Mouse (Mus musculus) small intestine, adult 2 months (tissue): ENCODE data around the gene Ier5. TPM values are rescaled to one million over a fixed set of nuclear protein-coding genes. Genes with fewer than 3 reads are reported as not detected.
A peak's percentile ranks its signal among the peaks of the same experiment; 100 is the strongest.

Experiments used
- H3K27ac ChIP-seq: fragments of 200-500 bp; 2 replicates; pipeline ENCODE4 v1.5.1; 2012; ENCODE audit warnings: low read depth, low read length, control low read depth, inconsistent platforms; ENCODE audit not compliant: insufficient read depth
- H3K27me3 ChIP-seq: fragments of 200-500 bp; 2 replicates; pipeline ENCODE4 v1.6.1; 2012; ENCODE audit warnings: mild to moderate bottlenecking, moderate library complexity, low read length, inconsistent platforms; ENCODE audit not compliant: control insufficient read depth, insufficient read depth
- H3K36me3 ChIP-seq: fragments of 200-500 bp; 2 replicates; pipeline ENCODE4 v1.6.1; 2012; ENCODE audit warnings: mild to moderate bottlenecking, low read length, control low read depth, inconsistent platforms; ENCODE audit not compliant: control insufficient read depth, insufficient read depth
- H3K4me1 ChIP-seq: fragments of 200-500 bp; 2 replicates; pipeline ENCODE4 v1.6.1; 2012; ENCODE audit warnings: low read length, inconsistent platforms, mixed read lengths; ENCODE audit not compliant: control insufficient read depth, insufficient read depth, insufficient read length
- H3K4me3 ChIP-seq: fragments of 200-500 bp; 2 replicates; pipeline ENCODE4 v1.5.1; 2012; ENCODE audit warnings: low read depth, mild to moderate bottlenecking, control low read depth, inconsistent platforms, low read length, moderate library complexity
- CTCF ChIP-seq: fragments of 200-500 bp; IDR thresholded peaks from 2 replicates; pipeline ENCODE4 v1.5.1; 2012; ENCODE audit warnings: low read depth, mild to moderate bottlenecking, control low read depth, inconsistent platforms, low read length, moderate library complexity, mixed read lengths; ENCODE audit not compliant: insufficient replicate concordance, insufficient read length; ENCODE audit errors: extremely low read depth
- POLR2A ChIP-seq: fragments of 200-500 bp; IDR thresholded peaks from 2 replicates; pipeline ENCODE4 v1.6.1; 2012; ENCODE audit warnings: low read depth, mild to moderate bottlenecking, control low read depth, inconsistent platforms, low read length, moderate library complexity
- WGBS: fragments of 180-500 bp; shearing (Covaris S2); methylation state at CpG from one replicate; pipeline ENCODE4 v1.1.7; 2018; 5-methylcytosine and 5-hydroxymethylcytosine counted together
- polyA plus RNA-seq: library from polyadenylated mRNA; depleted of rRNA; stranded (reverse); fragments of >200 nt; gene quantifications from 2 replicates; pipeline ENCODE4 v1.2.3, GENCODE M21; 2012

Gene Ier5
- polyA plus RNA-seq, 1 experiment: 63.9 TPM

DNA sequence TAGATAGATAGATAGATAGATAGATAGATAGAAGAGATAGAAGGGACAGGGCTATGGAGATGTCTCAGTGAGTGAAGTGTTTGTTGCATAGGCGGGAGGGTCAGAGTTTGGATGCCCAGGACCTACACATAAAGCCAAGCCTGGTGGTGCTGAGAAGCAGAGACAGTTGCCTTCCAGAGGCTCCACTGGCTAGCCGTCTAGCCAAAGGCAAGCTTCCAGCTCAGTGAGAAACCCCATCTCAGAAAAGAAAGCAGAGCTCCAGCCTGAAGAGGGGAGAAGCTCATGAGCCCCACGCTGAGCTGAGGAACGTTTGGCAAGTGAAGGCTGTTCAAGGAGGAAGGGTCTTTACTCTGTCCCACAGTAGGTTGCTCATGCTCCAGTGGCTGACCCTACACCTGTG lies 3.2 kb upstream of the Ier5 start:
- 87% methylated on average over 4 of the region's 4 CpGs for WGBS
- no peak overlapping the region for H3K4me3 ChIP-seq
- no peaks in the 10 kb centered on the region for H3K36me3 ChIP-seq
- TF ChIP-seq POLR2A (no peak), CTCF (no peak)
- no peaks in the 10 kb centered on the region for H3K27me3 ChIP-seq
- H3K4me1 ChIP-seq: no peaks in the 10 kb centered on the region
- no peak overlapping the region for H3K27ac ChIP-seq

DNA sequence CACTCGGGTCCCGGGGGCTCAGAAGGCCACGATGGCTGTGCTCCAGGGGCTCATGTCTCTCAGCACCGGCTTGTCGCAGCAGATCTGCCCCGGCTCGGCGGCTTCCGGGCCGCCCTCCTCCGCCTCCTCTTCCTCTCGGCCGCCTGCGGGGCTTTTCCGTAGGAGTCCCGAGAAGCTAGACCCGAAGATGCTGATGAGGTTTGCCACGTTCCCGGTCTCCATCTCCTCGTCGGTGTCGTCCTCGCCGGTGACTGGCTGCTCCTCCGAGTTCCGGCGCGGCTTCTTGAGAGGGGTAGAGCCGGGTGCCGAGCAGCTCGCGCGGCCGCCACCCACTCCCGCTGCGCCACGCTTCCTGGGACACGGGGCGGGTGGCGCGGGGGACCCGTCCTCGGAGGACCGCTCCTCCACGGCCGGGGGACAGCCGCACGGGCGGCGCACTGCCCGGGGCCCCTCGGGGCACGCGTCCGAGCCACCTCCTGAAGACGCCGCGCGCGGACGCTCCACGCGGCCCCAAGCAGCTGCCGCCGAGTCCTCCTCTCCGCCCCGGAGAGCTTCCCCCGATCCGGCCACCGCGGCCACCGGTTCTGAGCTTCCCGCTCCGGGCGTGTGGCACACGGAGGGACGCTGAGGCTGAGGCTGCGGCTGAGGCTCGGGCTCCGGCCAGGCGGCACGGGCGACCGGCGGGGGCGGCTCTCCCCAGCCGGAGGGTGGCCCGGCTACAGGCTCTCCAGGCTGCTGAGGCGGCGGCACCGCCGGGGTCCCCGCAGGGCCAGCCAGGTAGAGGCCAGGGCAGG lies 753 bp downstream of the Ier5 start:
- under 1% methylated on average over 92 of the region's 93 CpGs for WGBS
- H3K4me1 ChIP-seq: peaks cover 7% of the 10 kb centered on the region; the same call in 1 of the 2 replicates
- peak overlapping the region; percentile 89 for H3K27ac ChIP-seq
- H3K36me3 ChIP-seq: 0 out of 2 replicates have a peak, but pooled peaks cover 1% of the 10 kb centered on the region
- H3K4me3 ChIP-seq: peak overlapping the region; percentile 89
- TF ChIP-seq POLR2A: no peak
- TF ChIP-seq CTCF: no peak
- no peaks in the 10 kb centered on the region for H3K27me3 ChIP-seq

DNA sequence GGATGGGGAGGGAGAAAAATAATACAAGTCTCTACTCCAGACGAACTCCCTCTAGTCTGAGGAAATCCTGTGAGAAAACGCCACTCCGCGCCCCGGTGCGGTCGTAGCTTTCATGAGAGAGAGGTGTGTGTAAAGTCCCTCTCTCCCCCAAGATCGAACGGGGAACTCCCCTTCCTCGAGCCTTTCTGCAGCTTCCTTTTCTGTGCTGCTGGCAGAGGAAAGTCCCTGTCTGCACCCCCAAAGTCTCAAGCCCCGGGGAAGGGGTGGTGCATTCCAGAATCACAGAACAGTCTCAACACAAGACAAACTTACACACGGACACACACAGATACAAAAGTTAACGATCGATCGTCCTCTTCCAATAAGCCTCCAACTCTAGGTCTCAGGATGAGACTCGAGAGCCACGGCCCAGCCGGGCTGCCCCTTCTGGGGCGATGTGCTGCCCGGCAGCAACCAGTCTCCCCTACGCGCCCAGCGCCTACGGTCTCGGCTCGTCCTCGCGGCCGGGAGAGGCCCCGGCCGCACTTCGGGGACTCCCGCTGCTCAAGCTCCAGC lies 1.4 kb downstream of the Ier5 start:
- no peaks in the 10 kb centered on the region for H3K27me3 ChIP-seq
- 0 out of 2 replicates have a peak, but pooled peaks cover 1% of the 10 kb centered on the region for H3K36me3 ChIP-seq
- peak overlapping the region; percentile 89 for H3K4me3 ChIP-seq
- H3K27ac ChIP-seq: peak overlapping the region; percentile 89
- WGBS: under 1% methylated on average over 33 of the region's 33 CpGs
- H3K4me1 ChIP-seq: peaks cover 13% of the 10 kb centered on the region; the same call in 1 of the 2 replicates
- TF ChIP-seq POLR2A: 0 out of 2 replicates have a peak, but pooled peaks have one; percentile 9
- TF ChIP-seq CTCF: no peak

DNA sequence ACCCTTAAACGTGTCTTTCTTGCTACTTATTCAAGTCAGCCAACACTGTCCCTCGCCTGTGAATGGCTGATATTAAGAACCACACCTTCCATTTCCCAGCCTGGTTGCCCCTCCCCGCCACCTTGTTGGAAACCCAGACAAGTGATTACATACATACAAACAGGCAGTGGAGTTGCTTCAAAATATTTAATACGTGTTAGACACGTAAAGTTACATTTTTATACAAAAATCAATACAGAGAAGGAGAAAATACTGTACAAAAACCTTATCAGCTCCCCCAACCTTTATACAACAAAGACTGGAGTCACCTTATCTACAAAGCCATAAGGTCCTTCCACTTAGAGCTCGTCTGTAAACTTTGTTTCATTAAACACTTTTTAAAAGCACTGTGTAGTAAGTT lies 2.1 kb downstream of the Ier5 start:
- TF ChIP-seq POLR2A (no peak), CTCF (no peak)
- 8% methylated on average over 6 of the region's 6 CpGs for WGBS
- H3K4me1 ChIP-seq: peaks cover 18% of the 10 kb centered on the region; the same call in 1 of the 2 replicates
- peak overlapping the region; percentile 41; the same call in 1 of the 2 replicates for H3K4me3 ChIP-seq
- H3K27ac ChIP-seq: peak overlapping the region; percentile 89
- 0 out of 2 replicates have a peak, but pooled peaks cover 1% of the 10 kb centered on the region for H3K36me3 ChIP-seq
- H3K27me3 ChIP-seq: no peaks in the 10 kb centered on the region

DNA sequence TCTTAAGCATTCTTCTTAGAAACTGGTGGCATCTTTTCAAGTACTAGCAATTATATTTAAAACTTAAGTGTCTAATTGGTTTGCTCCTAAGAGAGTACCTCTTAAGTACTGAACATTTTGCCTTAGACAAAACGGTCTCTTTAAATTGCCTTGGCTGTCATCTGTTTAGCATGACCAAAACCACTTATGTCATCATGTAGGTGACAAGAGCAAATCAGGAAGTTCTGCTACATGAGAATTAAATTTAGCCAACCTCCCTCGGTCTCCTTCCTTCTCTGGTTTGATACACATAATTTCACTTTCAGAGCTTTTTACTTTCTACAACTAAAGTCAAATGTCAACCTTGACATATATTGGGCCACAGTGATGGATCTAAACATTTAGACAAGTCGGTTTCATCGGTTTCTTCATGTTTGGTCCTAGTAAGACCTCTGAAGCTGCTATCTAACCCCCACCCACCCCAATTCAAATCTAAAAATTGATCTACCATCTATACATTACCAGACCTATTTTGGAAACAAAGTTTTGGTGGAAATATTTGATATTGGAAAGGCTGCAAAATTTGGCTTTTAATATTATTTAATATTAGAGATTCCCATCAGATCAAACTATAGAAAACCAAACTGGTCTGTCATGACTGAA lies 2.7 kb downstream of the Ier5 start:
- Histone ChIP-seq H3K4me1 (peaks cover 23% of the 10 kb centered on the region), H3K36me3 (0 out of 2 replicates have a peak, but pooled peaks cover 1% of the 10 kb centered on the region), H3K27me3 (no peaks in the 10 kb centered on the region), H3K4me3 (no peak overlapping the region), H3K27ac (no peak overlapping the region)
- no peak for TF ChIP-seq CTCF
- TF ChIP-seq POLR2A: no peak
- 59% methylated on average over 4 of the region's 4 CpGs for WGBS

DNA sequence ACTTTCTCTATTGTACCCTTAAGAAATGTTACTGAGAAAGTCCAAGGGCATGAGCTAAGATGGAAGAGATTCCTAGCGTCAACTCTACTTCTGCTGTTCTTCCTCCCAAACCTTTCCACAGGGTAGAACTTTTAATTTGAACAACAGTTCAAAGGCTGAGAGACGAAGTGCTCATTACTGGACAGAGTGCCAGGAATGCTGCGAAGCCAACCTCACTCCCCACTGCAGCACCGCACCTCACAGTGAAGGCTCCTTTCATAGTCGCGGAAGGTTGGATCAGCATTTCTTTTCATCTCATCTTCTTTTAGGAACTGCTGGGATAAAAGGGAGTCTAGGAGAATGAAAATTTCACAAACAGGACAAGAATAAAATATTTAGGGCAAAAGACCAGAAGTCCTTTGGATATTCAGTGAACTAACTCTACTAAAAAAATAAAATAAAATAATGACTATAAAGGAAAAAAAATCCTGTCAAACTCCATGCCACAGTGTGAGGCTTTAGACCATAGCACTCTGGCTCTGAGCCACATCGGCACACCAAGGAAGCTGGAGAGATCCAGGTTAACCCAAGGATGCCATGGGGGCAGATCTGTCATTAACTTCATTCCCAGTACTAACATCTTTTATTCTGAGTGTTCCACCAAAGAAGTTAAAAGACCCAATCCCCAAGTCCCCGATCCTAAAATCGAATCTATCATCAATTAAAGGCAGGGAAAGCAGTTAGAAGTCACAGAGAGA lies 5.3 kb downstream of the Ier5 start:
- 65% methylated on average over 9 of the region's 9 CpGs for WGBS
- Histone ChIP-seq H3K27ac (no peak overlapping the region), H3K4me1 (peaks cover 29% of the 10 kb centered on the region), H3K4me3 (no peak overlapping the region), H3K36me3 (0 out of 2 replicates have a peak, but pooled peaks cover 1% of the 10 kb centered on the region), H3K27me3 (no peaks in the 10 kb centered on the region)
- no peak for TF ChIP-seq CTCF
- TF ChIP-seq POLR2A: no peak
